Comparison of ENCODE assay signal across 8 mouse cellular contexts in genomic region chr9:31280366-31281010, GRCm38 (mm10). TPM values are rescaled to one million over a fixed set of nuclear protein-coding genes. Genes with fewer than 3 reads are reported as not detected.
DNase-seq lines count a peak whose midpoint lies in the region; ATAC-seq lines count a peak whose summit lies in the region.

TSS of gene Prdm10 (plus strand) at chr9:31280538.

- peak; percentile 84 for ATAC-seq in erythroid progenitor cell, adult 5-6 weeks (replicated peaks; ENCODE audit: low FRiP score, poor library complexity, severe bottlenecking)
- peak; percentile 89 for ATAC-seq in heart, embryonic 13.5 days (ENCODE audit: extremely low read depth, insufficient number of reproducible peaks, low FRiP score, low TSS enrichment)
- ATAC-seq in liver, embryonic 13.5 days (ENCODE audit: low read depth): peak; percentile 83
- peak; percentile 93 for ATAC-seq in stomach, embryonic 16.5 days (ENCODE audit: insufficient read depth, low FRiP score)

- H3K9me3 ChIP-seq in heart, embryonic 13.5 days: no peaks in the 10 kb centered on the region
- no peaks in the 10 kb centered on the region for H3K9me3 ChIP-seq in liver, embryonic 13.5 days (replicated peaks)
- no peaks in the 10 kb centered on the region for H3K9me3 ChIP-seq in stomach, embryonic 16.5 days (replicated peaks; ENCODE audit: control insufficient read depth, low read length)

- H3K4me2 ChIP-seq in heart, embryonic 13.5 days: peak within 1 kb of the TSS; percentile 72
- peak within 1 kb of the TSS; percentile 71 for H3K4me2 ChIP-seq in liver, embryonic 13.5 days
- peak within 1 kb of the TSS; percentile 77 for H3K4me2 ChIP-seq in stomach, embryonic 16.5 days (ENCODE audit: low read depth, low read length)

- WGBS in heart, embryonic 13.5 days: under 1% methylated on average over 36 of the region's 45 CpGs
- WGBS in liver, embryonic 13.5 days (ENCODE audit: insufficient replicate concordance): 2% methylated on average over 44 of the region's 45 CpGs
- under 1% methylated on average over 40 of the region's 45 CpGs for WGBS in stomach, embryonic 16.5 days

- peak; percentile 94 for DNase-seq in CD4-positive helper T cell, adult 2 months (ENCODE audit: low read depth, low spot score)
- DNase-seq in brain, embryonic 18.5 days (ENCODE audit: low read depth, low spot score): peak; percentile 99
- peak; percentile 97 for DNase-seq in kidney, postnatal 10 days
- peak; percentile 88 for DNase-seq in liver, embryonic 13.5 days
- peak; percentile 96 for DNase-seq in neural tube, embryonic 10.5 days (ENCODE audit: extremely low spot score, low spot score)

- peak within 1 kb of the TSS; percentile 98 for H3K9ac ChIP-seq in heart, embryonic 13.5 days
- peak within 1 kb of the TSS; percentile 97 for H3K9ac ChIP-seq in liver, embryonic 13.5 days
- peak within 1 kb of the TSS; percentile 97 for H3K9ac ChIP-seq in stomach, embryonic 16.5 days (ENCODE audit: low read length)

- no peaks in the 10 kb centered on the region for H3K27me3 ChIP-seq in heart, embryonic 13.5 days (replicated peaks)
- no peaks in the 10 kb centered on the region for H3K27me3 ChIP-seq in liver, embryonic 13.5 days
- H3K27me3 ChIP-seq in stomach, embryonic 16.5 days (ENCODE audit: control insufficient read depth, insufficient read depth, low read length): no peaks in the 10 kb centered on the region

- H3K4me1 ChIP-seq in heart, embryonic 13.5 days: peaks cover 27% of the 10 kb centered on the region
- H3K4me1 ChIP-seq in liver, embryonic 13.5 days (replicated peaks): peaks cover 67% of the 10 kb centered on the region
- peaks cover 15% of the 10 kb centered on the region; the same call in 1 of the 2 replicates for H3K4me1 ChIP-seq in stomach, embryonic 16.5 days (ENCODE audit: control insufficient read depth, insufficient read depth, low read length)

- H3K27ac ChIP-seq in heart, embryonic 13.5 days (replicated peaks): peak within 1 kb of the TSS; percentile 98
- H3K27ac ChIP-seq in liver, embryonic 13.5 days: peak within 1 kb of the TSS; percentile 95
- H3K27ac ChIP-seq in stomach, embryonic 16.5 days (ENCODE audit: low read length): peak within 1 kb of the TSS; percentile 98

- H3K36me3 ChIP-seq in heart, embryonic 13.5 days: no peaks in the 10 kb centered on the region
- H3K36me3 ChIP-seq in liver, embryonic 13.5 days: no peaks in the 10 kb centered on the region
- H3K36me3 ChIP-seq in stomach, embryonic 16.5 days (ENCODE audit: control insufficient read depth, insufficient read depth, low read length): no peaks in the 10 kb centered on the region

- peak within 1 kb of the TSS; percentile 87 for H3K4me3 ChIP-seq in heart, embryonic 13.5 days
- H3K4me3 ChIP-seq in liver, embryonic 13.5 days (replicated peaks): peak within 1 kb of the TSS; percentile 88
- peak within 1 kb of the TSS; percentile 77 for H3K4me3 ChIP-seq in stomach, embryonic 16.5 days (replicated peaks; ENCODE audit: low read length)

RNA-seq across cellular contexts. Expression of gene Prdm10, which starts in this region (rescaled TPM):
- total RNA-seq in erythroid progenitor cell, adult 5-6 weeks (2015; ENCODE audit: low replicate concordance): 25.6 and 25.9 TPM in 2 replicates
- total RNA-seq in erythroid progenitor cell, adult 5-6 weeks (2017; ENCODE audit: low replicate concordance): 30.8 and 32.2 TPM in 2 replicates
- polyA plus RNA-seq in heart, embryonic 13.5 days (2015; fragmentation: Nextera tagmentation; extraction: Ambion mirVana): 3.6 and 4.1 TPM in 2 replicates
- 2.4 and 3.0 TPM in 2 replicates for polyA plus RNA-seq in liver, embryonic 13.5 days (2015; fragmentation: Nextera tagmentation; extraction: Ambion mirVana)
- polyA plus RNA-seq in stomach, embryonic 16.5 days (2015; fragmentation: Nextera tagmentation; extraction: Ambion mirVana): 4.8 and 5.2 TPM in 2 replicates

Comparison
In these comparisons a context has a peak if more than half of its experiments do, and no peak if none do; other contexts are left out.
1. Peak in every context shown above with its lines: DNase-seq, ATAC-seq, H3K4me3 ChIP-seq and H3K27ac ChIP-seq.